Mouse (Mus musculus) stomach, postnatal 0 days (tissue): ENCODE measurements at regions not wholly inside any gene's neighbourhood (a gene's known extent, or its start where the extent isn't known, plus 50 kb on each side); places are given as distances from the start of the nearest gene placed in this dataset.

ENCODE experiments used
- CTCF ChIP-seq: IDR thresholded peaks from 2 replicates; pipeline ENCODE4 v1.5.1; 2016; ENCODE audit warnings: antibody characterized with exemption, low read depth, mild to moderate bottlenecking, moderate library complexity
- EP300 ChIP-seq: optimal IDR thresholded peaks from 2 replicates; pipeline ENCODE3; 2016; ENCODE audit warnings: antibody characterized with exemption

GRCm38 (mm10) chr14:58317231-58317630, 246.9 kb downstream of the Fgf9 start:
- TF ChIP-seq CTCF (no peak), EP300 (no peak)
